Mouse (Mus musculus) R1 (cell line): ENCODE measurements around the gene Gm37419.

Experiments used
- DNase-seq: peaks from one replicate; pipeline ENCODE4 v3.0.0-alpha.2; 2018; ENCODE audit warnings: low read depth, low spot score

Gm37419 gene

DNA sequence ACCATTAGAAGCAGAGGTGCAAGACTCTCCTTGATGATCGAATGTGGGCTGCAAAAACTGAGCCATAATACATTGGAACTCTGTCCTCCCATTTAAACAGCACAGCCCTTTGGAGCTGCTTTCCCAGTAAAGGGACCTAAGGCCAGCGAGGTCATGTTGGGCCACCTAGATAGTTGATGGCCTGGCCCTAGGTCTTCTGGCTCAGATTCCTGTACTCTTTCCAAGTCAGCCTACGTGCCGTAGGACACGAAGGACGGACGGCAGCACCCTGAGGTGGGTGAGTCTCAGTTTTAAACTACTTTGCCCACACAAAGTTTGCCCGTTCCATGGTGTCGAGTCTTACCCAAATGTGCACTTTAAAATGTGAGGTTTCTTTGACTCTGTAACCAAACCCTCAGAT, 8.8 kb upstream of the Gm37419 start:
- no peak for DNase-seq

DNA sequence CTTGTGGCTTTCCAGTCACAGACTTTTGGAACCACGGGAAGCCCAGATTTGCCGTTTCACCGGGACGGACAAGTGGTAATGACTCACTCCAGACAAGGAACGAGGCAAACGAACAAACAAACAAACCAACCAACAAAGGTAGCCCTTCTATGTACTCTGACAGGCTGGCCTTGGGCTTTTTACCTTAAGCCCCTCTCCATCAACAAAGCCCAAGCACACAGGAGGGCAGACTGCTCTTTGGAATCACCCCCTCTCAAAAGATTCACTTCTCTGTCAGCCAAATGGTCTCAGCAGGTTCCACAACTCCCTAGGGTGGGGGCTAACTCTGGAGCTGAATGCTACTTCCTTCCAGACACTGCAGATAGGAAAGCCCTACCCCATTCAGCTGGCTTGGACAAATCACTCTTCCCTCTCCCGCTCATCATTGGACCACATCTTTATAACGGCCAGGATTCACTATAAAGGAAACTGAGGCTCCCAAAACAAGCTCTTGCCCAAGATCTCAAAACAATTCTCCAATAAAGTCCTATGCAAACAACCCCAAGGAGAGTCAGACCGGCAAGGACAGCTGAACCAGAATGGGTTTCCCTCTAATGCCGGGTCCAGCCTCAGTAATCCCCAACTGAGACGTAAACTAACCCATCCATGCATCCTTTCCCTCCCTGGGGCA, 7.9 kb upstream of the Gm37419 start:
- DNase-seq: no peak

DNA sequence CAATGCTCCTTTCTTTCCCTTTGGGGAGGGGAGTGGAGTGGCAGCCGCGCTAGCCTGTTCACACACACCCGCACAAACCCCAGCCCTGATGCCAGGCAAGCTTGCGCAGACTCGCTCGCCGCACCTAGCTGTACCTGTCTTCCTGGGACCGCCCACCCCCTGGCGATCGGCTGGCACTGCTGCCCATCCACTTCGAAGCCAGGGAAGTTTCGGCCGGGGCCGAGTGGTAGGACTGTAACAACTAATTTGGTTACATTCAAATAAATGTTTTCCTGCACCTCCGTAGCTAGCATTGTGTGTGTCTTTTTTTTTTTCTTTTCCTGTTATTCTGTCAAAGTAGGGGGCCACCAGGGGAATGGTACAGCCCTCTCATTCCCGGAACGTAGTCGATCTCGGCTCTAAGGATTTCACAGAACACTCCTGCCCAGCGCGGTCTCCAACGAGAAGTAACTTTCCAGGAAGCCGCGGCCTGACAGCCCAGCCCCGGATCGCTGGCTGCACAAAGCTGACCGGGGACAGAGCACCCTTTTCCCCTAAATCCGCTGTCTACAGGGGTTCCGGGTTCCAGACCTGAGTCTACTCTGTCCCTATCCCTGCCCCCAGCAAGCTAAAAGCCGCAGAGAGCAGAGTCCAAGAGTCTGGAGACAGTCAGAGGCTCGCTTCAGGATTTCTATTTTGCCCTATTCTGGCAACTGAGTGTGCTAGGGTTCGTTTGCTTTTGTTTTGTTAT, 7.1 kb upstream of the Gm37419 start:
- no peak for DNase-seq

DNA sequence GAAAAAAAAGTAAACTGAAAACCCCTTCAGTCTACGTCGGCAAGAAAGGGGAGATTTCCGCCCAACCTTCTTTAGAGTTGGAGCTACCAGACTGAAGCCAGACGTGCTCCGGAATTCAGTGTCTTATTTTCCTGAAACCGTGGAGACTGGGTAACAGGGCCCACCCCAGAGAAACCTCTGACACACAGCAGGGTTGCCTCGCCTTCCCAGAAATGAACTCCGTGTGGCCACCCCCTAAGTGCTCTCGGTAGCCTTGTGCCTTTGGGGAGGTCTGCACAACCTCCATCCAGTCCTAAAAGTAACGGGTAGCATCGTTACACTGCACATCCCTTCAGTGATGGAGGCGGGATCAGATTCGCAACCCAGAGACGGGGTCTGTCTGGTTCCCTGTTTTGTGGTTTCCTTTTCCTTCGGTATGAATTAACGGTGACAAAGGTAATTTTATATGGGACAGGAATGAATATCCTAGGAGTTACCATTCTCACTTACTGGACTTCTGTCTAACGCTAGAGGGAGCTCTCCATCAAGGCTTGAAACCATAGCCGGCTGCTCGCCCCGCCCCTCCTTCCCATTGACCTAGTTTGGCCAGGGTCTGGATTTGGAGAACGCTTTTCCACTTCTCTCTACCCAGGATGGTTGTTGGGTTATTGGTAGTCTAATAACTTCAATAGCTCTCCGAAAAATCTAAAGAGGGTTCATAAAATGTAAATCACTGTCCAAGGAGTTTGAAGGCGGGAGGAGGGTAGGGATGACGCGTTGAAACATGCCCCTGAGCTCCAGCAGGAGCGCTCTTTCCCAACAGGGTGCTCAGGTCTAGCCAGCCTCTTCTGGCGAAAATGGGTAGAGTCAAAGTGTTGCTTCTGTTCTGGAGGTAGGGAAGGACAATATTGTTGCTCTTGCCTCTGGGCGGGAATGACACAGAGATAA, 6.1 kb upstream of the Gm37419 start:
- peak; percentile 91 for DNase-seq

DNA sequence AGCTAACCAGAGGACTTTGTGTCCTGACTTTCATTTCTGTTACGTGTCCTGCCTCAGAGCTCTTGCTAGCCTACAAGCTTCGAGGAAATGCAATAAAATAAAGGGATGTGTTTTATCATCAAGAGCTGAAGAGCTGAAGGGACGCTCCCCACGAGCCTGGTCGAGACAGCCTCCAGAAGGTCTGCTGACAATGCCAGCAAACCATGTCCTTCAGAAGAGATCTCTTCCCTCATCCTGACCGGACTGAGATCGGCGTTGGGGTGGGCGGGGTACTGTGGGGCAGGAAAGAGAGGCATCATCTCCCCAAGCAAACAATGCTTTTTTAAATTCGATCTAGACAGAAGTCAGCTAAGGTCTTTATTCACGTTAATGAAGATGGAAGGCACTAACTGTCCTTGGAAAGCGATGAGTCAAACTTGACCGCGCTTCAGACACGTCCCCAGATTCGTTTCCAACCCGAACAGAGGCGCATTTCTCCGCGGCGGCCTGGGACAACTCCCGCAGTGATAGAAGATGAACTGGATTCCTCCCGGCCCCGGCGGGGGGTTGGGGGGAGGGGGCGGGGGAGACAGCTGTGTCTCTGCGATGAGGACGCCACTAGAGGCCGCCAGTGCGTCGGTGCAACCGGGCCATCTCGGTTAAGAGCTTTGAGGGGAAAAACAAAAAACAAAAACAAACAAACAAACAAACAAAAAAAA, 5.2 kb upstream of the Gm37419 start:
- peak; percentile 73 for DNase-seq

DNA sequence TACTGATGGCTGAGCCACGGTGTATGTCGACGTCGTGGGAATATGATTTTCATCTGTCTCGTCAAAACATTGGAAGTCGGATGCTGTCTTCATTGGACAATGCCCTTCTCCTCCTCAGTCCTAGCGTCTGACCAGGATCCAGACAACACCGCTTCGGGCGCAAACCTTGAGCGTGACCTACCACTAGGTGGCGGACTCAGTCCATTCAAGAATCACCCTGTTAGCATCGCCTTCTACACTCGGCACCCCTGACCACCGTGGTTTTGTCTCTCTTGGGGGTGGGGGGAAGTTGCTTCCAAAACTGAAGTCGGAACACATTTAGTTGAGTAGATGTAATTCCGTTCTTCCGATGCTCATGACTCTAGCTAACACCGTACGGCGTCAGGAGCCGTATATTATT, 4.1 kb upstream of the Gm37419 start:
- DNase-seq: peak; percentile 86

DNA sequence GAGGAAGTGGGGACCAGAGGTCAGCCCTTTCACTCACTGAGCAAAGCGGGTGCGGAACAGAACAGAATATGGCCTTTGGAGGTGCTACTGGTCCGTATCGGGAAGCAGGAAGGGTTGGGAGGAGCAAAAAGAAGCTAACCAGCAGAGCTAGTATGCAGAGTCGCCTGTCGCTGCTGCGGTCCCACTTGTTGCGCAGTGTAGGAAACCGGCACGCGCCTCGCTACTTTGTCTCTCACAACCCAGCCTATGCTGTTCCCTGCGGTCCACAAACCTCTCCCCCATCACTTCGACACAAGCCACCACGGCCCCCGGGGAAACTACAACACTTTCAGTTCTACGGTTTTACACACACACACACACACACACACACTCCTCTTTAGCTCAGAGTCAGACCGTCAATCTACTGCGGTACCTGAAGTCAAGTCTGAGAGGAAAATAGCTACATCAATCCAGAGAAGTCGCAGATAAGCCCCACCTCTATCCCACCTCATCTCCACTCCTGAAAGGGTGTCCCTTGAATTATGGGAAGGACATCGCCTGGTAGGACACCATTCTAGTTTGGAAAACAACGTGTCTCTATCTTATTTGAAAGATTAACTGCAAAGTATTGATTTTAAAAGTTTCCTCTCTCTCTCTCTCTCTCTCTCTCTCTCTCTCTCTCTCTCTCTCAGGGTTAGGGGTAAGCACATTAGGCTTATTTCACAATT, 3.4 kb upstream of the Gm37419 start:
- DNase-seq: no peak

DNA sequence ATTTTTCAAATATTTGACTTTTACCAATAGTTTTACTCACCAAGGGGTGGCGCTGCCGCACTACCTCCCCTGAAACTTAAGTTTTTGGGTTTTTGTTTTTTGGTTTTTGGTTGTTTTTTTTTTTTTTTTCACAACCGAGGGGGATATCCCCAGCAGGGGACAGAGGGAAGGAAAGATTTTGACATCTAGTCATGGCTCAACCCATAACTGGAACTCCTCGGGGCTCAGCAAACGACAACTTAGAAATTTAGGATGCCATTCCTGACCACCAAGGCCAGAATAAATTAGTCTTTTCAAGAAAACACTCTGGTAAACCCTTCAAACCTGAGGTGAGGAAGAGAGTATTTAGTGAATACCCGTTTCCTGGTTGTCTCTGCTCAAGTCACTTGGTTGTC, 2.8 kb upstream of the Gm37419 start:
- no peak for DNase-seq

DNA sequence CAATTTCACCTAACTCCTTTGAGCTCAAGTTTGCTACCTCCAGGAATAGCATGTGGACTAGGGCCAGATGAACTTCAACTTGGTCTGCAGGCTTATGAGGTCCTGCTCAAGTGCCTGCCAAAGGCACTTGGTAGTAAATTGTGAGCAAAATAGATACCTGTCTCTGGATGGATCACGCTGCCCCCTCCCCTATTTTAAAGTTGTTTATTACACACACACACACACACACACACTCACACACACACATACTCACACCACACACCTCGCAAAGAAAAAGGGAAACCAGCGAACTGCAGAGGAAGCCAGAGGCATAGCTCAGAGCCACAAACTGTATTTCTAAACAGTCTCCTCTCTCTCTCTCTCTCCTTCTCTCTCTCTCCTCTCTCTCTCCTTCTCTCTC, 2.1 kb upstream of the Gm37419 start:
- DNase-seq: no peak

DNA sequence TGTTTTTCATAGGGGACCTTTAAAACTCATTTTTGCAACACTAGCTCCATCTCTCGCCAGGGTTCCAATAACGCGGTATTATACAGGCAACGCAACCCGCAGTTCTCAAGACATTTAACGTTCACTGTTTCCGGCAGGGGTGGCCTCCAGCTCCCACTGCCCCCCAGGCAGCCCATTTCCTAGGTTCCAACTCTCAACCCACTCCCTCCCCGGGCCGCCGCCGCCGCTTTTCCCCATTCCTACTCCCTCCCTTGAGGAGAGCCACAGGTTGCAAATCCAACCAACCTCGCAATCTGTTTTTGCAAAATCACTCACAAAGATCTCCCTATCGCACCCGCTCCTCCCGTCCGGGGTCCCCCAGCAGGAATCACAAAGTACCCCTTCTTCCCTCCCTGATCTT, 1.4 kb upstream of the Gm37419 start:
- no peak for DNase-seq

DNA sequence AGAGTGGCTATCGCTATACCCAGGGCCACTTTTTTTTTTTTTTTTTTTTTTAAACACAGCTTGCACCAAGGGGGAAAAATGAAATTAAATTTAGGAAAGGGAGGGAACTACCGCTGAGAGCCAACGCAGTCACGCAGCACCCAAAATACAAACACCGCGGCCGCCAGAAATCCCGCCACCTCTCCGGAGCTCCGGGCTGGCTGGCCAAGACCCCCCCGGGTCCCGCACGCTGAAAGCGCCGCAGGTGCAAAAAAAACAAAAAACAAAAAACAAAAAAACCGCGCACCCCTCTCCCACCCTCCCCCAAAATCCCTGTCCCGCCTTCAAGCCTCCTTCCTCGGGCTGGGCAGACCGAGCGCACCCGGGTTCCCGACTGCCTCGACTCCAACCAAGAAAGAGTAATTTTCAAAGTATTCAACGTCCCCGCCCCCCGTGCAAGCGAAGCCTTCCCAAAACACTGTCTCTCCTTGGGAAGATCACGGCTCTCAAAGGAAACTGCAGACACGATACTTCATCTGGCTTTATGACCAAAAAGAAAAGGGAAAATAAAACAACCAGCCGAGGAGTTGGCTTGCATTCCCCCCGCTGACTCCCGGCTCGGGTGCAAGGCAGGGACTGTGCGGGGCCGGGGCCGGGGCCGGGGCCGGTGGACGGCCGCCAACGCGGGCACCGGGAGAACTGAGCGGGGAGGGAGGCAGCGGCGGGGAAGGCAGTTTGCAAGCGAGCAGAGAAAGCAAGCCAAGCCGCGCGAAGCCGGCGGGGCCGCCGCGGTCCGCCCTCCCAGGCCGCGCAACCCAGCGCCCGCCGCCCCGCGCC, 733 bp upstream of the Gm37419 start:
- peak; percentile 61 for DNase-seq

DNA sequence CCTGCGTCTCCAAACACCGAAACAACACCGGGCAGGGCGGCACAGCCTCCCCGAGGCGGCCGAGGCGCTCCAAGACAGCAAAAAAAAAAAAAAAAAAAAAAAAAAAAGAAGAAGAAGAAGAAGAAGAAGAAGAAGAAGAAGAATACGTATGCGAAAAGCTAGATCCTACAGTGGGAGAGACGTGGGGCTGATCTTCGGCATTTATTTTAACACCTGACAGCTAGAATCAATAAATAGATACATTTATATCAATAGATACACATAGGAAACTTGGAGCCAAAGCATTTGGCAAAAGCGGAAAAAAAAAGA, 171 bp upstream of the Gm37419 start:
- no peak for DNase-seq

DNA sequence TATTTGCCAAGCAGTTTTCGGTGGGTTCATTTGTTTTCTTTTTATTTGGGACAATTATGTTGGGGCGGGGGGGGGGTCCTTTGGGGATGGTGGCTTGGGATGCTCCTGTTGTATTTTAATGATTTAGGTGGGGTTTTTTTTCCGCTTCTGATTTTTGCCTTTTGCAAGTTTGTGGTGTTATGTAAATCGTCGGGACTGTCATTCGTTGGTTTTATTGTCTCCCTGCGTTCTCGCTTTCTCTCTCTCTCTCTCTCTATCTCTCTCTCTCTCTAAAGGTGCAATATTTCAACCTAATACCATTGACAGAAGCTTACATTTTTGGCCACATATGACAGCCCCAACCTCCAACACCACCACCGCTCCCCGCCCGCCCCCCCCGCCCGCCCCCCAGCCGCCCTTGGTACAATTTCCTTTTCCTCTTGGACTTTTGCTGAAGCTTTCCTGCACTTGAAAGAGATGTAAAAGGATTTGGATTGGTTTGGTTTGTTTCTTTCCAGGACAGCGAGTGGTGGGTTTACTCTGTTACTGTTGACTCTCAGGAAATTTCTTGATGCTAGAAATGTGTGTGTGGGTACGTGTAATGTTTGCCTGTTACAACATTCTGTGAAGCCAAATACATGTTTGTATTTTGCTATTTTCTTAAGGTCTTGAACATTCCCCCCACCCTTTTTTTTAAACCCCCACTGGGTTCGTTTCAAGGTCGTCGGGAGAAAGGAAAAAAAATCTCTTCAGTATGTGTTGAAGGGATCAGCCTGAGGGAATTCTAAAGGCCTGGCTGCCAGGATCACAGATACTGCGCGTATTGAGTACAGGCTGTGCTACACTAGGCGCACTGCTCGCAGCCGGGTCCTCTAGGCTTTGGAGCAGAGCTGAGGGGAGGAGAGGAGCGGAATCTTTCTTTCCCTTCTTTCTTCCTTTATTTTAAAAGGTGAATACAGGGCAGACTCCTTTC, 1.2 kb downstream of the Gm37419 start:
- DNase-seq: no peak

DNA sequence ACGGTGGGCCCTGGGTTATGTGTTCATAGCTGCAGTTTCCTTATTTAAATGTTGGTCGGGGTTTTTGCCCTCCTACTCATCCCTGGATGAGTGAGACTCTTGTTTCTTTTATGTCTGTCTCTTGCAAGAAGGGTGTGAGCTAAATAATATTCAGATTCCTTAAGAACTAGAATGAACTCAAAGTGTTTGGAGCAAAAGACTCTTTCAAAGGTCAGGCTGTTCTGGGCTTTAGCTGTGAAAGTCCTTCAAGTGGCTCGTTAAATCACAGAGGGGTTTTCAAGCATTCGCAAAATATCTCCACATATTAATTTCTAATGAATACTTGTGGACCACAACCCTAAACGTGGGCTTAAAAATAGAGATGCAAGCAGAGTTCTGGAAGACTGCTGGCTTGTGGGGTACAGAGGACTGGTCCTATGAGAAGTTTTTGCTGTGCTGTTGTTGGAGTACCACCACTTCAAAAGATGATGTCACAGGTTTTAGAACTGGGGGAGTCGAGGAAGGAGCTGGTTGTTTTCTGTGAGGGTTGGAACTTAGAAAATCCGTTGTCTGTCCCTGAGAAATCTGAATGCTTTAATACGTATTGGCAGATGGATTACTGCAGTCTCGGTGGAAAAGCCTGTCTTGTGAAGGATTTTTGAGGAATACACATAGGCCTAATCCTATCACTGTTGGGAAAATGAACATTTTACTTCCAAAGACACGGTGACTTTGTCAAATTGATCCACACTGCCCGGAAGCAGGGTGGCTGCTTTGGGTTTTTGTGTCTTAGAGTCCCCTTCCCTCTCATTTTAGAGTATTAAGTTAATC, 2.1 kb downstream of the Gm37419 start:
- DNase-seq: no peak

DNA sequence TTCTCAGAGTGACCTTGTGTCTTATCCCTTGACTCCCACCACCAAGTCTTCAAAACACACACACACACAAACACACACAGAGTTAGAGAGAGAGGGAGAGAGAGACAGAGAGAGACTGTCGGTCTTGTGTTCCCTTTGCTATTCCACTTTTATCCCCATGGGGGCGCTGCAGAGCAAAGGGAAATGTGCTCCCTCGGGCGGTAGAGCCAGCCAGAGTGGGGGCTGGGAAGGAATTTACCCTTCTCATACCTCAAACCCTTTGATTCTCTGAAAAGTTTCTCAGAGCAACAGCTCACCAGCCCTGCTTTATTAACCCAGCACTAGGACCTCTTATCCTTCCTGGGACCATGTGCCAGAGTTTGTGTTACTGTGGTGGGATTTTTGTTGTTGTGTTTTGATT, 2.9 kb downstream of the Gm37419 start:
- peak; percentile 79 for DNase-seq

DNA sequence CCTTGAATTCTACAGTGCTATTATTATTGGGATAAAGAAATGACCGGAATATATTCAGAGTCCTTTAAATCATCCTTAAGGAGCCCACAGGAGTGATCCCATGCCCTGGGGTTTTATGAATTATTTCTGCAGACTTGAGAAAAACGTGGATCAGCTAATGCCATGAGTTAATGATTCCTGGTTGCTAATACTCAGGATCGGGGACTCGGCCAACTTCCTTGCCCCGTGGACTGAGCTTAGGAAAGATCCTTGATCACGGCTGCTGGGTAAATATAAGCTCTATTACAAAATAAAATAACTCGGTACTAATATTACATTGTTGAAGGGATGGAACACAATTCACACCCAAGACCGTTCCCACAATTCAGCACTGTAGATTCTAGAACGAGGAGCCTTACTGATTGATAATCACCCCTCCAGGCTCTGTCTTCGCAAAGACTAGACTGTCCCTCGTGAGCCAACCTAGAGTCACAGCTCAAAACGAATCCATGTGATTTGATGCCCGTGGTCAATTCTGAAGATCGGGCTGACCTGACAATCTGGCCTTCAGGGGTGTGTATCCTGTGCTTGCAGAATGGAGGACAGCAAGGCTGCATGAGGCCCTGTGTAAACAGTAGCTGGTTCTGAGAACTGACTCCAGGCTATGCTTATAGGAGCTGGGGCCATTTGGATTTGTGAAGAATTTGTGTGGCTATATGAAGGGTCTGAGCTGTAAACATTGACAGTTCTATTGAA, 3.7 kb downstream of the Gm37419 start:
- DNase-seq: no peak

DNA sequence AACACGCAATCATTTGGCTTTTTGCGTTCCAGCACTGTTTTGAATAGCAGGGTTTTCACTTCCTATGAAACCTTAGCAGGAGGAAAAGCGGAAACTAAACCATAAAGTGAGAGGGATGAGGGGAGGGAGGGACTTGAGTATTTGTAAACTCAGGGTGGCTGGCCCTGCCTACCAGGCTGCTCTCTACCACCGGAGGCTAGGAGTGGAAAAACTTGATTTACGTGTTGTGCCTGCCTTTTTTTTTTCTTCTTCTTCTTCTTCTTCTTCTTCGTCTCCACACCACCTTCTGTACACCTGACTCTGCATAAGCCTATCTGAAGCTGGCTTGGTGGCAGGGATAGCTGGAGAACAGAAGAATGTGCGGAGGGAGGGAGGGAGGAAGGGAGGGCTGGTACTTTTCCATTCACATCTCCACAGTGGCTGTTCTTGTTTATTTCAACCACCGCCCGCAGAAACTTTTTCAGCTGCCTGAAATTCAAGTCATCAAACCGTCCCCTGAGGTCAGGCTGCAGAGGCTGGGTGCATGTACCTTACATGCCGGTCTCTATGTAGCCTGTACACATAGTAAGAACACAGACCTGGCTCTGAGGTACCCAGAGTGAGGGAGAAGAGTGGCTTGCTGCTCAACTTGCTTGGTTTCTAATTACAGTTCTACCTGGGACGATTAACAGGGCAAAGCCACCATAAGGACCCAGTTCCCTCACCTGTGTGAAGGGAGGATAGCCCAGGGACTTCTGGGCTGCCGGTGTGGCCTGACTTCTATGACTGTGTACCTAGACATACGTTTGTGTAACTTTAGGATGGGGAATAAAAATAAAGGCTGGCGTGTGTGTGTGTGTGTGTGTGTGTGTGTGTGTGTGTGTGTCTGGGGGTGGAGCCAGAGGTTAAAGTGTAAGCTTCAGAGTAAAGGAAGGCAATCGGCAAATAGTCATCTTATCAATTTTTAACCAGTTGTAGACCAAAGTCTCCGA, 5.4 kb downstream of the Gm37419 start:
- DNase-seq: no peak
